Mouse (Mus musculus): ENCODE measurements around the gene Lhx6. TPM values are rescaled to one million over a fixed set of nuclear protein-coding genes. Genes with fewer than 3 reads are reported as not detected.

Gene Lhx6
- total and polyA plus RNA-seq, 3 experiments = 1.3 to 3.0 TPM; not detected in 1

DNA sequence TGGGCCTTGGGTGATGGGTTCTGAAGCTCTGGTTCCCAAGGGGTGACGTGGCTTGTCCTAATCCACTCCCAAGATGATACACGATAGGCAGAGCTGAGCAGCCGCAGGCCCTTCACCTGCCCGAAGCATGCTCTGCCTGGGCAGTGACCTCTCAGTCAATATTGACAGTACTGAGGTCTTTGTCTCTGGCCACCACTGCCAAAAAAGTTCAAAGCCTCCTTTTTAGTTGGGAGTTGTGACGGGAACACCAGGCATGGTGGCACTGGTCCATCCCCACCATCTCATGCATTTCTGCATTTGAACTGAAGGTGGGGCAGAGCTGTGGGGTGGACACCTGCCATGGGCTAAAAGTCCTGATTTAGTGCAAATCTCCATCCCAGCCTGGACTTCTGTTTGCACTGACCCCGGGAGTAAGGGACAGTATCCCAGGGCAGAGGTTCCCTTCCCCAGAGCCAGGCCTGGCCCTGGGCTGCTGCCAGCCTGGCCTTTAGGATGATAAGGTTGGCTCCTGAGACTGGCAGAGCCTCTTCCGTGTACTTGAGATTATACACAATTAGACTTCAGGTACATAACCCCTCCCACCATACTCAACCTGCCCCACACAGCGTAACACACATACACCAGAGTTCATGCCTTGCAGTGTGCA is 33.4 kb downstream of the Lhx6 start:
- H3K9ac ChIP-seq (ENCODE audit: control insufficient read depth, low read depth, low read length, poor library complexity, severe bottlenecking) = no peak overlapping the region
- no peaks in the 10 kb centered on the region for H3K36me3 ChIP-seq (ENCODE audit: control insufficient read depth in 1 of 2, insufficient read depth in 2 of 2, low read length in 2 of 2)
- DNase-seq (ENCODE audit: low read depth, low spot score) = no peak
- H3K27me3 ChIP-seq (ENCODE audit: control insufficient read depth in 1 of 2, insufficient read depth in 2 of 2, low read length in 2 of 2) = no peaks in the 10 kb centered on the region
- no peak overlapping the region for H3K4me3 ChIP-seq (ENCODE audit: control insufficient read depth in 1 of 2, insufficient read depth in 1 of 2, low read depth in 2 of 2, low read length in 2 of 2)
- H3K79me2 ChIP-seq (ENCODE audit: control insufficient read depth, insufficient read depth, low read length, poor library complexity) = no peaks in the 10 kb centered on the region
- no peak for TF ChIP-seq MYC (IDR thresholded peaks at IDR 0.05; ENCODE audit: low read depth, low read length)
- no peaks in the 10 kb centered on the region for H3K9me3 ChIP-seq (replicated peaks; ENCODE audit: insufficient read depth, low read length)
- H3K27ac ChIP-seq (ENCODE audit: control insufficient read depth, low read depth, low read length) = no peak overlapping the region
- H3K4me1 ChIP-seq (ENCODE audit: control insufficient read depth in 1 of 2, insufficient read depth in 2 of 2, low read length in 2 of 2) = no peaks in the 10 kb centered on the region

DNA sequence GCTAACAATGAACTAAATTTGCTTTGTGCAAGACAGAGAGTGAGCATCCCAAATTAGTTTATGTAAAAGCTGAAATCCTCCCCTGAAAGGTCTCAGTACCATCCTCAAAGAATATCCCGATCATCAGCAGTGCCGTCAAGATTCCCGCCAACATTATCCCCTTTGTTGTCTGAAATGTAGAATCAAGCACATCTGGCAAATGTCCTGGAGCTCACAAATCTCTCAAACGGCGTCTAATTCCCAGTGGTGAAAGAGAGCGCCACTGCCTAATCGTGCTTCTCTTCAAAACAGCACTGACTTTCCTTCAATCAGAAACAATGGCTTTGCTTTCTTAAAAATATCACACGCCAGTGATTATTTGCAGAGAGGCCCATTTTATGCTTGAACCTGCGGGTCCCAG is 38.1 kb downstream of the Lhx6 start:
- H3K27ac ChIP-seq (ENCODE audit: control insufficient read depth, low read depth, low read length) = no peak overlapping the region
- H3K9me3 ChIP-seq (replicated peaks; ENCODE audit: insufficient read depth, low read length) = no peaks in the 10 kb centered on the region
- H3K27me3 ChIP-seq (ENCODE audit: control insufficient read depth in 1 of 2, insufficient read depth in 2 of 2, low read length in 2 of 2) = no peaks in the 10 kb centered on the region; a peak in 2 of 4 replicates
- no peak for TF ChIP-seq ELF1 (IDR thresholded peaks at IDR 0.05; ENCODE audit: low read depth, low read length)
- no peak for TF ChIP-seq POLR2AphosphoS2 (IDR thresholded peaks at IDR 0.05; ENCODE audit: low read length)
- TF ChIP-seq ZKSCAN1 (IDR thresholded peaks at IDR 0.05; ENCODE audit: low read depth, low read length) = no peak
- TF ChIP-seq ZC3H11A (IDR thresholded peaks at IDR 0.05; ENCODE audit: low read depth, low read length) = no peak
- TF ChIP-seq MAZ (IDR thresholded peaks at IDR 0.05; ENCODE audit: low read depth, low read length) = no peak
- no peak for TF ChIP-seq MAFK (IDR thresholded peaks at IDR 0.05; ENCODE audit: borderline replicate concordance, low read depth, low read length)
- TF ChIP-seq RCOR1 (IDR thresholded peaks at IDR 0.05; ENCODE audit: low read depth, low read length) = no peak
- TF ChIP-seq USF1 (IDR thresholded peaks at IDR 0.05; ENCODE audit: low read depth, low read length) = no peak
- TF ChIP-seq MAX (IDR thresholded peaks at IDR 0.05; ENCODE audit: low read length) = no peak
- TF ChIP-seq RAD21 (IDR thresholded peaks at IDR 0.05; ENCODE audit: low read depth, low read length) = no peak
- no peak for TF ChIP-seq EP300 (IDR thresholded peaks at IDR 0.05; ENCODE audit: low read depth in 1 of 2, low read length in 2 of 2)
- no peak for TF ChIP-seq CTCF (IDR thresholded peaks at IDR 0.05 in 2 of 3, conservative IDR thresholded peaks at IDR 0.05 in 1 of 3; ENCODE audit: control insufficient read depth in 1 of 3, insufficient read depth in 1 of 3, low read depth in 2 of 3, low read length in 3 of 3, poor library complexity in 1 of 3, severe bottlenecking in 1 of 3)
- TF ChIP-seq MEF2A (IDR thresholded peaks at IDR 0.05; ENCODE audit: extremely low read depth, insufficient replicate concordance, low read depth, low read length, poor library complexity, severe bottlenecking) = no peak
- no peak for TF ChIP-seq SIN3A (IDR thresholded peaks at IDR 0.05; ENCODE audit: low read length)
- DNase-seq (ENCODE audit: low read depth, low spot score) = no peak
- H3K4me1 ChIP-seq (ENCODE audit: control insufficient read depth in 1 of 2, insufficient read depth in 2 of 2, low read length in 2 of 2) = no peaks in the 10 kb centered on the region
- H3K9ac ChIP-seq (ENCODE audit: control insufficient read depth, low read depth, low read length, poor library complexity, severe bottlenecking) = no peak overlapping the region
- no peak overlapping the region for H3K4me3 ChIP-seq (ENCODE audit: control insufficient read depth in 1 of 2, insufficient read depth in 1 of 2, low read depth in 2 of 2, low read length in 2 of 2)
- no peaks in the 10 kb centered on the region for H3K79me2 ChIP-seq (ENCODE audit: control insufficient read depth, insufficient read depth, low read length, poor library complexity)
- H3K36me3 ChIP-seq (ENCODE audit: control insufficient read depth in 1 of 2, insufficient read depth in 2 of 2, low read length in 2 of 2) = no peaks in the 10 kb centered on the region
